Mouse (Mus musculus) layer of hippocampus, adult 2 months (tissue): ENCODE measurements around the gene Ankrd12. TPM values are rescaled to one million over a fixed set of nuclear protein-coding genes. Genes with fewer than 3 reads are reported as not detected.

Source experiments
- DNase-seq, 2 experiments: peaks; one replicate each; pipeline ENCODE4 v3.0.0; 2022; ENCODE audit warnings: low spot score in 2 of 2
- H3K27ac ChIP-seq: fragments of 200-600 bp; 2 replicates; pipeline ENCODE4 v1.8.1; 2022
- H3K4me3 ChIP-seq: fragments of 200-600 bp; 2 replicates; pipeline ENCODE4 v1.8.1; 2022; ENCODE audit warnings: mild to moderate bottlenecking
- CTCF ChIP-seq: fragments of 200-600 bp; conservative IDR thresholded peaks from 2 replicates; pipeline ENCODE4 v1.8.1; 2022; ENCODE audit warnings: antibody characterized with exemption, mild to moderate bottlenecking, moderate library complexity
- total RNA-seq, 2 experiments: library from RNA; stranded (reverse); gene quantifications; 2 replicates each; pipeline ENCODE4 v1.2.3; 2021

Gene Ankrd12
- total RNA-seq, 2 experiments from 2014 or later, result 229 to 237 TPM

- peak; percentile 30 to 67 for DNase-seq
- Histone ChIP-seq H3K4me3 (no peak overlapping the region), H3K27ac (no peak overlapping the region; the same call in 1 of the 2 replicates)
- peak; percentile 91 for TF ChIP-seq CTCF
Observed at GRCm38 (mm10) chr17:66106601-66107267, 29.8 kb upstream of the Ankrd12 start.

- no peak for TF ChIP-seq CTCF
- DNase-seq, result no peak
- Histone ChIP-seq H3K4me3 (no peak overlapping the region), H3K27ac (no peak overlapping the region)
Observed at GRCm38 (mm10) chr17:66104076-66104475, 27.2 kb upstream of the Ankrd12 start.

- peak; percentile 90 for TF ChIP-seq CTCF
- Histone ChIP-seq H3K4me3 (peak within 1 kb of the TSS; percentile 66), H3K27ac (peak within 1 kb of the TSS; percentile 99)
- DNase-seq, result peak; percentile 90 to 93
Observed at GRCm38 (mm10) chr17:66101380-66102330, 24.8 kb upstream of the Ankrd12 start, which contains the start of gene Ndufv2. Ndufv2 (minus strand) TSS chr17:66101559.

- TF ChIP-seq CTCF, result no peak
- peak overlapping the region; percentile 99 for H3K27ac ChIP-seq
- DNase-seq, result no peak
Observed at GRCm38 (mm10) chr17:66100566-66101379, 23.9 kb upstream of the Ankrd12 start.

GRCm38 (mm10) chr17:66092664-66093063 is 15.8 kb upstream of the Ankrd12 start:
- no peak; the same call in 1 of the 2 replicates for TF ChIP-seq CTCF
- DNase-seq, result no peak
- Histone ChIP-seq H3K27ac (peak overlapping the region; percentile 28; the same call in 1 of the 2 replicates), H3K4me3 (no peak overlapping the region)

More at GRCm38 (mm10) chr17:66100566-66101379, 23.9 kb upstream of the Ankrd12 start:
- H3K4me3 ChIP-seq, result peak overlapping the region; percentile 66

- Histone ChIP-seq H3K4me3 (no peak overlapping the region), H3K27ac (no peak overlapping the region)
- DNase-seq, result no peak
- TF ChIP-seq CTCF, result no peak
Observed at GRCm38 (mm10) chr17:66092065-66092464, 15.2 kb upstream of the Ankrd12 start.

GRCm38 (mm10) chr17:66091392-66091791 is 14.5 kb upstream of the Ankrd12 start:
- DNase-seq, result no peak
- no peak overlapping the region for H3K27ac ChIP-seq
- H3K4me3 ChIP-seq, result no peak overlapping the region
- TF ChIP-seq CTCF, result no peak

- H3K27ac ChIP-seq, result no peak overlapping the region
- no peak for DNase-seq
- H3K4me3 ChIP-seq, result no peak overlapping the region
- TF ChIP-seq CTCF, result no peak
Observed at GRCm38 (mm10) chr17:66090251-66090650, 13.4 kb upstream of the Ankrd12 start.

GRCm38 (mm10) chr17:66085038-66085437 is 8.1 kb upstream of the Ankrd12 start:
- DNase-seq, result no peak
- Histone ChIP-seq H3K27ac (no peak overlapping the region), H3K4me3 (no peak overlapping the region)
- TF ChIP-seq CTCF, result no peak

GRCm38 (mm10) chr17:66084486-66084885 is 7.6 kb upstream of the Ankrd12 start:
- peak; percentile 26; the same call in 1 of the 2 replicates for TF ChIP-seq CTCF
- Histone ChIP-seq H3K4me3 (no peak overlapping the region), H3K27ac (no peak overlapping the region)
- no peak for DNase-seq

GRCm38 (mm10) chr17:66077437-66077850 is 555 bp upstream of the Ankrd12 start:
- DNase-seq, result no peak
- Histone ChIP-seq H3K4me3 (peak overlapping the region; percentile 91), H3K27ac (peak overlapping the region; percentile 92)
- TF ChIP-seq CTCF, result no peak

GRCm38 (mm10) chr17:66076174-66076927 is 538 bp downstream of the Ankrd12 start:
- H3K4me3 ChIP-seq, result peak overlapping the region; percentile 91
- peak; percentile 22 to 44 for DNase-seq
- TF ChIP-seq CTCF, result no peak

More at GRCm38 (mm10) chr17:66076174-66076927, 538 bp downstream of the Ankrd12 start:
- H3K27ac ChIP-seq, result peak overlapping the region; percentile 92
